Mouse (Mus musculus): ENCODE results near the gene Ubqlnl. TPM values are rescaled to one million over a fixed set of nuclear protein-coding genes. Genes with fewer than 3 reads are reported as not detected.

The Ubqlnl gene
- polyA plus RNA-seq (2015; fragmentation: Nextera tagmentation; extraction: Ambion mirVana), result not detected in 2 replicates

DNA sequence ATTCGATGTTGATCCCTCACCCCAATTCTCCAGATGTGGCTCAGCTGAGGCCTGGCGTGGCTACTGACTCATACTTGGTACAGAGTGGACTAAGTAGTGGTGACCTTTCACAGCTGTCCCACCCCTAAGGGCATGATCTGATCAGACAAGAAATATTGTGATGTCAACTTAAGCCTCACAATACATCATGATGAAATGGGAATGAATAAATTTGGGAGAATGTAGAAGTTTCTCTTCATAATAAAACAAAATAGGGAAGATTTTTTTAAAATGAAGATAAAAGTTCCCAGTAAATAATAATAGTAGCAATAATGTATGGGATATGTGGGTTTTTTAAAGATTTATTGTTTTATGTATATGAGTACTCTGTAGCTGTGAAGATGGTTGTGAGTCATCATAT lies at the start of gene Ubqlnl:
Ubqlnl (minus strand) TSS at position 101 of the 400 bp plus-strand sequence.
- H3K36me3 ChIP-seq, result no peaks in the 10 kb centered on the region
- no peaks in the 10 kb centered on the region for H3K27me3 ChIP-seq (replicated peaks)
- no peak within 1 kb of the TSS for H3K9ac ChIP-seq
- no peaks in the 10 kb centered on the region for H3K4me1 ChIP-seq
- no peak within 1 kb of the TSS for H3K4me2 ChIP-seq
- H3K27ac ChIP-seq (replicated peaks), result no peak within 1 kb of the TSS
- H3K4me3 ChIP-seq, result no peak within 1 kb of the TSS
- no peaks in the 10 kb centered on the region for H3K9me3 ChIP-seq
- ATAC-seq (ENCODE audit: extremely low read depth, insufficient number of reproducible peaks, low FRiP score, low TSS enrichment), result no peak
- 81% methylated on average over 2 of the region's 2 CpGs for WGBS

DNA sequence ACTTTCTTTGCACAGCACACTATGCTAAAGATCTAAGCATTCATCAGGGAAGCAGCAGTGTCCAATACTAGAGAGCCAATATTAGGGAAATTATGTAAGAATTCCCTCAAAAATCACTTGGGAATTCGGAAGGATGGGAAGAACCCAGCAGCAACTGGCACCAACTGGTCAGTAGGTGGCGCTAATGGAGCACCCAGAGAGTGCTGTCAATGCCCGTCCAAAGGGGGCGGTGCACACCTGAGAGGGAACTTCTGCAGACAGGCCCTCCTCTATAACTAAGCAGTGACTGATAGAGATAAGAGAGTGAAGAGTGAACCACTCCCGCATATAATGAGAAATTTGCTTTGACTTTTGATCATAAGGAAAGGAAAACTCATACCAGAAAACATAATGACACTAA lies 49.5 kb upstream of the Ubqlnl start:
- H3K27me3 ChIP-seq (replicated peaks), result no peaks in the 10 kb centered on the region
- H3K36me3 ChIP-seq, result no peaks in the 10 kb centered on the region
- WGBS, result 3% methylated on average over 5 of the region's 5 CpGs
- no peak for ATAC-seq (ENCODE audit: extremely low read depth, insufficient number of reproducible peaks, low FRiP score, low TSS enrichment)
- H3K27ac ChIP-seq (replicated peaks), result no peak overlapping the region
- no peak overlapping the region for H3K9ac ChIP-seq
- H3K4me2 ChIP-seq, result no peak overlapping the region
- no peaks in the 10 kb centered on the region for H3K4me1 ChIP-seq
- H3K9me3 ChIP-seq, result no peaks in the 10 kb centered on the region
- no peak overlapping the region for H3K4me3 ChIP-seq

DNA sequence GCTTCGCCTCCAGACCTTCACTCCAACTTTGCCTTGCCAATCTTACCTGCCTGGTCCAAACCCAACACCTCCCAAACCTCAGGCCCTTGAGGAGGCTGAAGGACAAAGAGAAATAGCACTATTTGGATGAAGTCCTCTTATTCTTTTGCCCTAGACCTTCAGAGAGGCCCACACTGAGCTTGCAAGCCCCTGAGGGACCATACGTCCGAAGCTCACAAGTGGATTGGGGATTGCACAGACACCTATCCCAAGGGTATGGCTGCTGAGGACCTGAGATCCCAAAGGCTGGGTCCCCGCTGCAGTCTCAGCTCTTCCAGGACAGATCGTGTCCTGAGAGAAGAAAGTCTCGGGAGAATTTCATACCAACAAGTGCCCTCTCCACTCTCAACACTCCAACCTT lies 45.5 kb upstream of the Ubqlnl start, which contains the start of gene Olfr649:
Olfr649 (minus strand) TSS at position 101 of the 400 bp plus-strand sequence.
- no peaks in the 10 kb centered on the region for H3K9me3 ChIP-seq
- H3K4me2 ChIP-seq, result no peak within 1 kb of the TSS
- H3K4me1 ChIP-seq, result no peaks in the 10 kb centered on the region
- H3K27me3 ChIP-seq (replicated peaks), result no peaks in the 10 kb centered on the region
- WGBS, result 70% methylated on average over 6 of the region's 6 CpGs
- no peaks in the 10 kb centered on the region for H3K36me3 ChIP-seq
- H3K4me3 ChIP-seq, result no peak within 1 kb of the TSS
- no peak for ATAC-seq (ENCODE audit: extremely low read depth, insufficient number of reproducible peaks, low FRiP score, low TSS enrichment)
- H3K9ac ChIP-seq, result no peak within 1 kb of the TSS
- H3K27ac ChIP-seq (replicated peaks), result no peak within 1 kb of the TSS

DNA sequence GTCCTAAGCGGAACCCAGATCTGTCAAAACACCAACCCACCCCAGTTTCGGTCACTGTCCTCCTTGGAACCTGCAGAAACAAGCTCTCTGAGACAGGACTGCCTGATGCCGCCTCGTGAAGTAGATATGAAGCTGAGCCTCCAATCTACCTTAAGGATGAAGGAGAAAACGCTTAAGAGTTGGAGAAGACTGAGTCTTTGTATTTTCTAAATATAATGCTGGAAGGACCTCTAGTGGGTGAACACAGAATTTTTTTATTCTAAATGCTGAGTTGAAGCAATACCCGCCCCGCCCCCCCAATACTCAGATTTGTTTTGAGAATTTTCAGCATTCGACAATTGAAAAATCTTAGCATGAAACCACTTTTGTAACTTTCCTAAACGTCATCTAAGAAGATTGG lies 40.9 kb upstream of the Ubqlnl start:
- no peak overlapping the region for H3K9ac ChIP-seq
- H3K4me2 ChIP-seq, result no peak overlapping the region
- no peak for ATAC-seq (ENCODE audit: extremely low read depth, insufficient number of reproducible peaks, low FRiP score, low TSS enrichment)
- H3K36me3 ChIP-seq, result no peaks in the 10 kb centered on the region
- H3K4me3 ChIP-seq, result no peak overlapping the region
- H3K9me3 ChIP-seq, result no peaks in the 10 kb centered on the region
- no peaks in the 10 kb centered on the region for H3K4me1 ChIP-seq
- WGBS, result 55% methylated on average over 9 of the region's 9 CpGs
- H3K27me3 ChIP-seq (replicated peaks), result no peaks in the 10 kb centered on the region
- no peak overlapping the region for H3K27ac ChIP-seq (replicated peaks)

DNA sequence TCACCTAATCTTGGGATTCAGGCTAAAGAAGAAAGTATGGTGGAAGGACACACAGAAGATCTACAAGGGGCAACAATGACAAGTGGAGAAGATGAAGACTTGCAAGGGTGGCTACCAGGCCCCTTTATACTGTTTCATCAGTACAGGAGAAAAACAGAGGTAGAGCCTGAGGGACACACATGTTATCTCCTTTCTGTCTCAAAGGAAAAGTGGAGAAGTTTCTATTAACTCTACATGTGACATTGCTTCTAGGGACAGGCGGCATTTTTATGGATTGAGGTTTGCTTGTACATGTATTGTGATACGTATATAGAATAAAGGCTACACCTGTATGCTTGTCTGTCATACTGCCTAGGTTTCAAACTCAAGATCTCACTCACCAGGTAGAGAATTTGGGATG lies 32.9 kb upstream of the Ubqlnl start, which contains the start of gene Olfr648:
Olfr648 (minus strand) TSS at position 101 of the 400 bp plus-strand sequence.
- H3K36me3 ChIP-seq, result no peaks in the 10 kb centered on the region
- H3K27me3 ChIP-seq (replicated peaks), result no peaks in the 10 kb centered on the region
- no peak within 1 kb of the TSS for H3K27ac ChIP-seq (replicated peaks)
- H3K9ac ChIP-seq, result no peak within 1 kb of the TSS
- no peak within 1 kb of the TSS for H3K4me2 ChIP-seq
- H3K9me3 ChIP-seq, result no peaks in the 10 kb centered on the region
- H3K4me3 ChIP-seq, result no peak within 1 kb of the TSS
- 65% methylated on average over 2 of the region's 2 CpGs for WGBS
- ATAC-seq (ENCODE audit: extremely low read depth, insufficient number of reproducible peaks, low FRiP score, low TSS enrichment), result no peak
- H3K4me1 ChIP-seq, result no peaks in the 10 kb centered on the region

DNA sequence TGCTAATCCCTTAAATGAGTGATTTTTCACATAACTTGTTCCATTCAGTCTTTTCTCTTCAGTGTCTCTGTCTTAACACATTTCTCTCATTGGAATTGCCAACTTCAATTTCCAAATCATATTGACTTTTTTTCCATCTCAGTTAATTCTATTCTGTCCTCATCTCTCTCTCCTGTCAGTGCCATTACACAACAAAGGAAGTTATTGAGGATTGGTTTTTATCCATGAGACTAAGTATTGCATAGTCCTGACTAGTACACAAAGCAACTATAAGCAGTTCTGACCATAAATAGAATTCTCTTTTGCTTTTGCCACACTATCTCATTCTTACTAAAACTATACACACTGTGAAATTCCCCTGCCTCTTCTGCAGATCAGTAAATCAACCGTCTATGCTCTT lies 28.7 kb upstream of the Ubqlnl start:
- no peak for ATAC-seq (ENCODE audit: extremely low read depth, insufficient number of reproducible peaks, low FRiP score, low TSS enrichment)
- no peaks in the 10 kb centered on the region for H3K9me3 ChIP-seq
- WGBS, result 74% methylated on average over 1 of the region's 1 CpGs

DNA sequence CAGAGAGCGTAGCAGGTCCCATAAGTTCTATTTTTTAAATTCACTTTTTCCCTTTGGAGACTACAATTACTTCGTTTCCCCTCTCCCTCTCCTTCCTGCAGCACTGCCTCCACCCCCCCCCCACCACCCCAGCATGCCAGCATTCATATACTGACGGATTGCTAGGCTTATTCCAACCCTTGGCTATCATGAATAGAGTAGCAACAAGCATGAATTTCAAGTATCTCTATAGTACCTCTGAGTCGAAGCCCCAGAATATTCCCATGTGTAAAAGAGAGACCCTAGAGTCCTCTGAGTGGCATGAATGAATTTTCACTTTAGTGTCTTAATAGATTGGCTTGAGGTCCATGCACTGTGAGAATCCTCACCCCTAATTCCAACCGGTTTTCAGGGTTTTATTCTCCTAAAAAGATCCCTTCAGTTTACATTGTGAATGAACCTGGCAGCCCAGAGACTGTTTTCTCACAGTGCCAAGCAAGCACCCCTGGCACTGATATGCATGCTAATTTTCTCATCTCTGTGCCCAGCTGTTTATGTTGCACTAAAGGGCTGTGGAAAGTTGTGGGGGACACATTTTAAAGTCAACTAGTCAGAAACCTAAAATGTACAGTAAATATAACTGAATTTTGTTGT lies 28.2 kb upstream of the Ubqlnl start:
- H3K4me3 ChIP-seq, result no peak overlapping the region
- H3K9me3 ChIP-seq, result no peaks in the 10 kb centered on the region
- no peaks in the 10 kb centered on the region for H3K36me3 ChIP-seq
- no peak overlapping the region for H3K9ac ChIP-seq
- H3K27me3 ChIP-seq (replicated peaks), result no peaks in the 10 kb centered on the region
- WGBS, result 55% methylated on average over 5 of the region's 5 CpGs
- no peaks in the 10 kb centered on the region for H3K4me1 ChIP-seq
- no peak overlapping the region for H3K4me2 ChIP-seq
- H3K27ac ChIP-seq (replicated peaks), result no peak overlapping the region
- no peak for ATAC-seq (ENCODE audit: extremely low read depth, insufficient number of reproducible peaks, low FRiP score, low TSS enrichment)

More for the DNA sequence above, 28.7 kb upstream of the Ubqlnl start:
- Histone ChIP-seq H3K9ac (no peak overlapping the region), H3K4me3 (no peak overlapping the region), H3K4me1 (no peaks in the 10 kb centered on the region), H3K27me3 (replicated peaks) (no peaks in the 10 kb centered on the region), H3K36me3 (no peaks in the 10 kb centered on the region), H3K4me2 (no peak overlapping the region), H3K27ac (replicated peaks) (no peak overlapping the region)

DNA sequence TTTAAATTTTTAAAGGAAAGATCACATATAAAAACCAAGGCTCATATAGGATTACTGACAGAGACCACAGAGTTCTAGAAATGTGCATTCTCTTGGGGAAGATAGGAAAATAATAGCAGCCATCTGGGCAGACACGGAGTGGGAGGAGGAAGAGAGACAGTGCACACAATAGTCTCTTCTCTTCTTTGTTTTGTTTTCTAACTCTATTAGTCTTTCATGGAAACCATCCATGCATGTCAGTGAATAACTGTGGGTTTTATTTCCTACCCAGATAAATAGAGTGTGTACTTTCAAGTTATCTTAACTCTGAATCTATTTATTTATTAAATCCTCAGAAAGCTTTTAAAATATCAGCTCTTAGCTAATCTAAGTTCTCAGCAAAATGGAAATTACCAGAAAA lies 24.7 kb upstream of the Ubqlnl start:
- no peaks in the 10 kb centered on the region for H3K27me3 ChIP-seq (replicated peaks)
- no peaks in the 10 kb centered on the region for H3K4me1 ChIP-seq
- no peak overlapping the region for H3K4me2 ChIP-seq
- 71% methylated on average over 1 of the region's 1 CpGs for WGBS
- H3K36me3 ChIP-seq, result no peaks in the 10 kb centered on the region
- no peak for ATAC-seq (ENCODE audit: extremely low read depth, insufficient number of reproducible peaks, low FRiP score, low TSS enrichment)
- H3K27ac ChIP-seq (replicated peaks), result no peak overlapping the region
- no peaks in the 10 kb centered on the region for H3K9me3 ChIP-seq
- H3K9ac ChIP-seq, result no peak overlapping the region
- H3K4me3 ChIP-seq, result no peak overlapping the region

DNA sequence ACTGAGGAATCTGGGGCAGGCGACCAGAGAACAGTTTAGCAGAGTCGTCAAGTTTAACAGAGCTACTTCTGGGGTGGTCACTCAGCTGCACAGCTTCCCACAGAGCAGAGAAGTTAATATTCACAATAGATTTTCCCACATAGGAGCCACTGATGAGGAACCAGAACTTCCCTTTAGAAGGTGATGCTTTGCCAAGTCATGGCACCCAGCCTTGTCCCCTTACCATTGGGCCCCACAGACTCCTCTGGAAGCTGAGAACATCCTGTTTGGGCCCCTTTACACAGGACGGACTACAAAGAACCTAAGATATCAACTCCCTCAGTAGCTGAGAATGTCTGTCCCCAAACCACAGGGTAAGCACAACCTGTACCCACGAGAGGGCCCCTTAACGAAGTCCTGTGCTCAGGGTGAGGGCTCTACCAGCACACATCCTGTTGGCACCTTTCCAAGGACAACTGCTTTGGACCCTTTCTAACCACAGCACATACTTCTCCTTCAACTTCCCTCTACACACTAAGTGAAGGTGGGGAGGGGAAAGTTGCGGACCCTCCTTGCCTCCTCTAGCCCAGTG lies 19.4 kb upstream of the Ubqlnl start:
- ATAC-seq (ENCODE audit: extremely low read depth, insufficient number of reproducible peaks, low FRiP score, low TSS enrichment), result no peak
- WGBS, result 60% methylated on average over 6 of the region's 6 CpGs

DNA sequence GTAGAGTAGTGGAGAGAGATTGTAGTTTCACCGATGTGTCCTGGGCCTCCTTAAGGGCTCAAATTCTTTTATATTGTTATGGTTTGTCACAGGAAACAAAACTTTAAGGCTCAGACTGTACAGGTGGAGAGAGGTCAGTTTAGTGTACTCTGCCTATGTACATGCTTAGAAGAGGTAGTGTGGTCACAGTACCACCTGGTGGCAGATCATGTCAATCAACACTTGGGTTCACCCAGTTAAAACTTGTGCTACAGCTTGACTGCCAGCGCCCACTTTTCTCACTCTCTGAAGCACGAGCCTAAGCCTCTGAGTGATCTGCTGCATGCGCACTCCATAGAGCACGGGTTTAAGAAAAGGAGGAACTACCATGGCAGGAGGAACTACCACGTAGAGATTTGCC lies 16.7 kb upstream of the Ubqlnl start:
- H3K4me3 ChIP-seq, result no peak overlapping the region
- no peaks in the 10 kb centered on the region for H3K4me1 ChIP-seq
- H3K27me3 ChIP-seq (replicated peaks), result no peaks in the 10 kb centered on the region
- ATAC-seq (ENCODE audit: extremely low read depth, insufficient number of reproducible peaks, low FRiP score, low TSS enrichment), result no peak
- no peaks in the 10 kb centered on the region for H3K9me3 ChIP-seq
- H3K9ac ChIP-seq, result no peak overlapping the region
- no peak overlapping the region for H3K4me2 ChIP-seq
- no peaks in the 10 kb centered on the region for H3K36me3 ChIP-seq
- H3K27ac ChIP-seq (replicated peaks), result no peak overlapping the region
- WGBS, result 75% methylated on average over 6 of the region's 6 CpGs

More for the DNA sequence above, 19.4 kb upstream of the Ubqlnl start:
- H3K27me3 ChIP-seq (replicated peaks), result no peaks in the 10 kb centered on the region
- H3K9ac ChIP-seq, result no peak overlapping the region
- H3K4me1 ChIP-seq, result no peaks in the 10 kb centered on the region
- H3K27ac ChIP-seq (replicated peaks), result no peak overlapping the region
- H3K4me3 ChIP-seq, result no peak overlapping the region
- no peaks in the 10 kb centered on the region for H3K9me3 ChIP-seq
- no peaks in the 10 kb centered on the region for H3K36me3 ChIP-seq
- no peak overlapping the region for H3K4me2 ChIP-seq

DNA sequence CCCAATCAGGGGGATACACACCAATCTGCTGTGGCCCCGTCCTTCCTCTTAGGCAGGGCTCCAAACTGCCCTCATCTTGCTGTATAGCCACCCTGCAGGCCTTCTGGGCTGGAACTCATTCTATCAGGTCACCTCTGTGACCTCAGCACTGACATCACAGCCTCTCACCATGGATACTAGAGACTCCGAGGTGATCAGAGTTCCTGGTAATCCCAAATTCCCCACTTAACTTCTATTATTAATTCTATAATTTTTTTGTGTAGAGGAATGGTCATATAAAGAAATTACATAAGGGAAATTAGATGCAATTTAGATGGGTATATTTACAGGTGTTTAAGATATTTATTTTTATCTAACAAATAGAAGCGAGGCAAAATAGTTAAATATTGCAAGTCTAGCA lies 7.2 kb downstream of the Ubqlnl start, which contains the start of gene Ubqln3:
Ubqln3 (minus strand) TSS at position 101 of the 400 bp plus-strand sequence.
- H3K4me1 ChIP-seq, result no peaks in the 10 kb centered on the region
- H3K9ac ChIP-seq, result no peak within 1 kb of the TSS
- no peak within 1 kb of the TSS for H3K4me2 ChIP-seq
- no peak within 1 kb of the TSS for H3K4me3 ChIP-seq
- H3K27ac ChIP-seq (replicated peaks), result no peak within 1 kb of the TSS
- no peak for ATAC-seq (ENCODE audit: extremely low read depth, insufficient number of reproducible peaks, low FRiP score, low TSS enrichment)
- no peaks in the 10 kb centered on the region for H3K9me3 ChIP-seq
- H3K36me3 ChIP-seq, result no peaks in the 10 kb centered on the region
- WGBS, result 61% methylated on average over 3 of the region's 3 CpGs
- no peaks in the 10 kb centered on the region for H3K27me3 ChIP-seq (replicated peaks)

DNA sequence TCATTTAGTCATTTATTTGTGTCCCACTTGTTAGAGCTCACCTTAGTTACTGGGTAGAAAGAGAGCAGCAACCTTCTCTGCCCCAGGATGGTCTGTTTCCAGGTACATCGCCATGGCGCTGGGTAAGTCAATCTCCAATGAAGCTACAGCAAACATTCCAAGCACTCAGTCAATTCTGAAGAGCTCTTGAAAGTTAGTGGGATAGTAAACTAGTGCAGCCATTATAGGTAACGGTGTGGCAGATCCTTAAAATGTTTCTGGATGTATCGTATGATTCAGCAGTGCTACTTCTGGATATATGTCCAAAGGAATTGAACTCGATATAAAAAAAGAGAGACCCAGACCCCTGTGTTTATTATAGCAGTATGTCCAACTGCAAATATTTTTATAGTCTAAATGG lies 13.1 kb downstream of the Ubqlnl start, which contains the start of gene Olfr643:
Olfr643 (minus strand) TSS at position 101 of the 400 bp plus-strand sequence.
- Histone ChIP-seq H3K4me2 (no peak within 1 kb of the TSS), H3K4me1 (no peaks in the 10 kb centered on the region), H3K9me3 (no peaks in the 10 kb centered on the region), H3K9ac (no peak within 1 kb of the TSS), H3K27ac (replicated peaks) (no peak within 1 kb of the TSS), H3K36me3 (no peaks in the 10 kb centered on the region), H3K4me3 (no peak within 1 kb of the TSS), H3K27me3 (replicated peaks) (no peaks in the 10 kb centered on the region)
- ATAC-seq (ENCODE audit: extremely low read depth, insufficient number of reproducible peaks, low FRiP score, low TSS enrichment), result no peak
- 80% methylated on average over 5 of the region's 5 CpGs for WGBS
